Mouse (Mus musculus) myocyte (in vitro differentiated cells): Measurements from ENCODE around the gene Ddrgk1.

Experiments used
- CEBPB ChIP-seq: IDR thresholded peaks from 2 replicates; pipeline ENCODE4 v1.6.1; 2011; ENCODE audit warnings: mild to moderate bottlenecking, moderate library complexity; ENCODE audit not compliant: poor library complexity, insufficient read depth, severe bottlenecking
- E2F4 ChIP-seq: IDR thresholded peaks from one replicate; pipeline ENCODE4 v1.6.1; 2011; ENCODE audit warnings: mild to moderate bottlenecking, control low read depth, moderate library complexity; ENCODE audit not compliant: insufficient read depth
- MAX ChIP-seq: IDR thresholded peaks from one replicate; pipeline ENCODE4 v1.6.1; 2011; ENCODE audit warnings: low read depth, mild to moderate bottlenecking, control low read depth
- MYOD1 ChIP-seq, 3 experiments: IDR thresholded peaks; one replicate each; pipeline ENCODE4 v1.6.1; 2011; ENCODE audit warnings: control low read depth in 2 of 3, low read depth in 2 of 3, mild to moderate bottlenecking in 2 of 3, moderate library complexity in 1 of 3; ENCODE audit not compliant: insufficient read length in 2 of 3, control insufficient read depth in 1 of 3
- MYOG ChIP-seq, 3 experiments: IDR thresholded peaks; one replicate each; pipeline ENCODE4 v1.6.1; 2011; ENCODE audit warnings: control low read depth in 2 of 3, low read depth in 2 of 3, mild to moderate bottlenecking in 2 of 3; ENCODE audit not compliant: insufficient read length in 2 of 3, control insufficient read depth in 1 of 3, insufficient read depth in 1 of 3
- POLR2A ChIP-seq: IDR thresholded peaks from one replicate; pipeline ENCODE4 v1.6.1; 2011; ENCODE audit warnings: low read depth, mild to moderate bottlenecking, control low read depth, moderate library complexity; ENCODE audit not compliant: insufficient read length
- POLR2AphosphoS2 ChIP-seq: IDR thresholded peaks from one replicate; pipeline ENCODE4 v1.6.1; 2011; ENCODE audit warnings: low read depth, control low read depth; ENCODE audit not compliant: insufficient read length
- SRF ChIP-seq: IDR thresholded peaks from one replicate; pipeline ENCODE4 v1.6.1; 2011; ENCODE audit warnings: low read depth; ENCODE audit not compliant: control insufficient read depth, insufficient read length
- TCF12 ChIP-seq: IDR thresholded peaks from one replicate; pipeline ENCODE4 v1.6.1; 2011; ENCODE audit warnings: mild to moderate bottlenecking, control low read depth; ENCODE audit not compliant: poor library complexity, insufficient read depth, severe bottlenecking
- TCF3 ChIP-seq: IDR thresholded peaks from one replicate; pipeline ENCODE4 v1.6.1; 2011; ENCODE audit warnings: low read depth, control low read depth; ENCODE audit not compliant: insufficient read length
- USF1 ChIP-seq: IDR thresholded peaks from one replicate; pipeline ENCODE4 v1.6.1; 2011; ENCODE audit warnings: low read depth, mild to moderate bottlenecking, control low read depth, moderate library complexity

- no peak for TF ChIP-seq POLR2A
- no peak for TF ChIP-seq POLR2AphosphoS2
- no peak for TF ChIP-seq CEBPB
- TF ChIP-seq E2F4, result no peak
- TF ChIP-seq SRF, result no peak
- no peak for TF ChIP-seq MAX
- TF ChIP-seq MYOD1 (IDR thresholded peaks at IDR 0.05; ENCODE audit: control insufficient read depth in 1 of 3, insufficient read length in 2 of 3, low read depth in 2 of 3), result no peak
- TF ChIP-seq TCF12, result no peak
- TF ChIP-seq MYOG (IDR thresholded peaks at IDR 0.05; ENCODE audit: control insufficient read depth in 1 of 3, insufficient read depth in 1 of 3, insufficient read length in 2 of 3, low read depth in 2 of 3), result no peak
- no peak for TF ChIP-seq USF1
- no peak for TF ChIP-seq TCF3
These were observed 29.6 kb downstream of the Ddrgk1 start for GRCm38 (mm10) chr2:130634739-130635411.
